9 mouse cellular contexts compared by ENCODE assay signal in genomic region chr11:50589060-50589459, GRCm38 (mm10). TPM values are rescaled to one million over a fixed set of nuclear protein-coding genes. Genes with fewer than 3 reads are reported as not detected.
A peak's percentile ranks its signal among the peaks of the same experiment; 100 is the strongest.
DNase-seq lines count a peak whose midpoint lies in the region; ATAC-seq and TF ChIP-seq lines count a peak whose summit lies in the region.
"Had no signal": no experiment of that assay in that cellular context is flagged by ENCODE, and none has a peak within 500 bp of the region (broad histone marks: within the 10 kb centered on the region; RNA-seq: fewer than 3 reads in every experiment).

No protein-coding gene starts in this region.

- H3K4me1 ChIP-seq in embryonic facial prominence, embryonic 11.5 days (ENCODE audit: control insufficient read depth, insufficient read depth, low read length): no peaks in the 10 kb centered on the region

- H3K27ac ChIP-seq in embryonic facial prominence, embryonic 11.5 days (replicated peaks; ENCODE audit: low read depth, low read length): no peak overlapping the region
- H3K27ac ChIP-seq: limb, embryonic 13.5 days had no signal

- in situ Hi-C loops in Patski (cut with MboI; ENCODE audit: low pct_unique_long_range_greater_than_20kb): no loop called here

- peak; percentile 49 to 60 for DNase-seq in adrenal gland, adult 18-20 months (ENCODE audit: low spot score in 2 of 2)
- DNase-seq in adrenal gland, adult 8-10 months: no peak
- peak; percentile 51 to 56 for DNase-seq in layer of hippocampus, postnatal 10 days (ENCODE audit: low spot score in 2 of 2)
- DNase-seq in layer of hippocampus, adult 8-10 months (ENCODE audit: low spot score in 2 of 2): no peak
- no peak for DNase-seq in Patski (ENCODE audit: low read depth, low spot score)
- peak; percentile 68 for DNase-seq in embryonic facial prominence, embryonic 11.5 days (ENCODE audit: low spot score)
- peak; percentile 15 to 31 for DNase-seq in urinary bladder, postnatal 36 days (ENCODE audit: low spot score in 2 of 2)

- WGBS in embryonic facial prominence, embryonic 11.5 days: 32% methylated on average over 11 of the region's 11 CpGs

- no peaks in the 10 kb centered on the region for H3K36me3 ChIP-seq in embryonic facial prominence, embryonic 11.5 days (replicated peaks; ENCODE audit: control insufficient read depth, insufficient read depth, low read depth, low read length)
- H3K36me3 ChIP-seq: limb, embryonic 13.5 days had no signal

- ATAC-seq in Patski: no peak
- ATAC-seq in embryonic facial prominence, embryonic 11.5 days (replicated peaks; ENCODE audit: insufficient number of reproducible peaks, low FRiP score, low TSS enrichment, low read depth): no peak
- peak; percentile 63 for ATAC-seq in megakaryocyte progenitor cell, adult 5-6 weeks (replicated peaks; ENCODE audit: poor library complexity)

- POLR2A ChIA-PET in Patski (lab: Charles Lee): no interaction called here

- CTCF ChIA-PET in Patski (lab: Charles Lee): interaction anchor here (1.3 kb wide), 1 partner anchor 11 kb away, joined by 3 read pairs; no protein-coding TSS in a partner anchor

- peaks cover 6% of the 10 kb centered on the region for H3K27me3 ChIP-seq in Patski
- H3K27me3 ChIP-seq in embryonic facial prominence, embryonic 11.5 days (ENCODE audit: control insufficient read depth, insufficient read depth, low read length): no peaks in the 10 kb centered on the region
- H3K27me3 ChIP-seq: limb, embryonic 13.5 days had no signal

- H3K4me3 ChIP-seq in embryonic facial prominence, embryonic 11.5 days (ENCODE audit: low read depth, low read length): no peak overlapping the region
- H3K4me3 ChIP-seq: limb, embryonic 13.5 days had no signal

- H3K9me3 ChIP-seq in embryonic facial prominence, embryonic 11.5 days (replicated peaks; ENCODE audit: control insufficient read depth, low read length): no peaks in the 10 kb centered on the region
- H3K9me3 ChIP-seq: limb, embryonic 13.5 days had no signal

- TF ChIP-seq CTCF in Patski (IDR thresholded peaks at IDR 0.05): peak; percentile 71

- H3K4me2 ChIP-seq in embryonic facial prominence, embryonic 11.5 days (ENCODE audit: low read depth, low read length): no peak overlapping the region
- H3K4me2 ChIP-seq: limb, embryonic 13.5 days had no signal

- H3K9ac ChIP-seq in embryonic facial prominence, embryonic 11.5 days (replicated peaks; ENCODE audit: low read length): no peak overlapping the region
- H3K9ac ChIP-seq: limb, embryonic 13.5 days had no signal

RNA-seq across cellular contexts. Expression of gene Adamts2, which starts 12.8 kb away (rescaled TPM):
- total RNA-seq in adrenal gland, adult 18-20 months (2021): 1 to 10 TPM; 3.2 to 9.9 TPM
- total RNA-seq in adrenal gland, adult 8-10 months (2022): 1 to 10 TPM; 4.2 to 9.7 (median 5.4) TPM
- total RNA-seq in layer of hippocampus, postnatal 10 days (2021): 1 to 10 TPM; 7.7 to 9.6 TPM
- 10 to 100 TPM in 2 of 4 experiments, 1 to 10 TPM in 2; 9.2 to 18.7 (median 13.0) TPM for total RNA-seq in layer of hippocampus, adult 8-10 months (2022)
- 1.7 TPM for polyA plus RNA-seq in Patski (2021)
- polyA plus RNA-seq in embryonic facial prominence, embryonic 11.5 days (2014; fragmentation: Nextera tagmentation; extraction: Ambion mirVana): 2.2 and 2.5 TPM in 2 replicates
- total RNA-seq in megakaryocyte progenitor cell, adult 5-6 weeks (2015): 0.17 TPM in 1 of 2 replicates, not detected in the other
- total RNA-seq in megakaryocyte progenitor cell, adult 5-6 weeks (2017): not detected in 2 replicates

Comparison
In these comparisons a context has a peak if more than half of its experiments do, and no peak if none do; other contexts are left out.
1. DNase-seq: peak in adrenal gland, adult 18-20 months (2 of 2), layer of hippocampus, postnatal 10 days (2 of 2), embryonic facial prominence, embryonic 11.5 days (single experiment) and urinary bladder, postnatal 36 days (2 of 2); none in adrenal gland, adult 8-10 months (single experiment), layer of hippocampus, adult 8-10 months (0 of 2) and Patski (single experiment).